Mouse (Mus musculus) myocyte (in vitro differentiated cells): ENCODE measurements around the gene Cnot4.
A peak's percentile ranks its signal among the peaks of the same experiment; 100 is the strongest.

Experiments used
- MAX ChIP-seq: IDR thresholded peaks from one replicate; pipeline ENCODE4 v1.6.1; 2011; ENCODE audit warnings: low read depth, mild to moderate bottlenecking, control low read depth
- MYOD1 ChIP-seq, 3 experiments: IDR thresholded peaks; one replicate each; pipeline ENCODE4 v1.6.1; 2011; ENCODE audit warnings: control low read depth in 2 of 3, low read depth in 2 of 3, mild to moderate bottlenecking in 2 of 3, moderate library complexity in 1 of 3; ENCODE audit not compliant: insufficient read length in 2 of 3, control insufficient read depth in 1 of 3
- POLR2A ChIP-seq: IDR thresholded peaks from one replicate; pipeline ENCODE4 v1.6.1; 2011; ENCODE audit warnings: low read depth, mild to moderate bottlenecking, control low read depth, moderate library complexity; ENCODE audit not compliant: insufficient read length
- REST ChIP-seq: IDR thresholded peaks from one replicate; pipeline ENCODE4 v1.6.1; 2011; ENCODE audit warnings: mild to moderate bottlenecking, control low read depth, moderate library complexity; ENCODE audit not compliant: insufficient read depth, insufficient read length
- SRF ChIP-seq: IDR thresholded peaks from one replicate; pipeline ENCODE4 v1.6.1; 2011; ENCODE audit warnings: low read depth; ENCODE audit not compliant: control insufficient read depth, insufficient read length
- TCF12 ChIP-seq: IDR thresholded peaks from one replicate; pipeline ENCODE4 v1.6.1; 2011; ENCODE audit warnings: mild to moderate bottlenecking, control low read depth; ENCODE audit not compliant: poor library complexity, insufficient read depth, severe bottlenecking
- TCF3 ChIP-seq: IDR thresholded peaks from one replicate; pipeline ENCODE4 v1.6.1; 2011; ENCODE audit warnings: low read depth, control low read depth; ENCODE audit not compliant: insufficient read length
- USF1 ChIP-seq: IDR thresholded peaks from one replicate; pipeline ENCODE4 v1.6.1; 2011; ENCODE audit warnings: low read depth, mild to moderate bottlenecking, control low read depth, moderate library complexity

GRCm38 (mm10) chr6:35177650-35178272, 44.2 kb upstream of the Cnot4 start:
- TF ChIP-seq POLR2A (no peak), MAX (no peak), TCF3 (no peak), MYOD1 (IDR thresholded peaks at IDR 0.05; ENCODE audit: control insufficient read depth in 1 of 3, insufficient read length in 2 of 3, low read depth in 2 of 3) (peak in 1 of 3 experiments; percentile 10), USF1 (no peak), SRF (no peak), TCF12 (no peak), REST (no peak)
